Mouse (Mus musculus) intestine, embryonic 16.5 days (tissue): ENCODE results near the gene Prss56. TPM values are rescaled to one million over a fixed set of nuclear protein-coding genes. Genes with fewer than 3 reads are reported as not detected.

Experiments used
- ATAC-seq: fragments of 200-750 bp; cut with Nextera tagmentation; 2 replicates; pipeline ENCODE4 v1.8.0; 2017; ENCODE audit warnings: moderate TSS enrichment, moderate library complexity
- H3K27ac ChIP-seq: fragments of 300-500 bp; sonication (generic); 2 replicates; pipeline ENCODE4 v1.5.1; 2014; ENCODE audit warnings: mild to moderate bottlenecking, low read length
- H3K27me3 ChIP-seq: fragments of 300-500 bp; sonication (generic); replicated peaks from 2 replicates; pipeline ENCODE4 v1.6.1; 2014; ENCODE audit warnings: low read length, control low read depth, mixed read lengths; ENCODE audit not compliant: control insufficient read depth, insufficient read depth
- H3K36me3 ChIP-seq: fragments of 300-500 bp; sonication (generic); 2 replicates; pipeline ENCODE4 v1.6.1; 2014; ENCODE audit warnings: low read length, control low read depth; ENCODE audit not compliant: control insufficient read depth, insufficient read depth
- H3K4me1 ChIP-seq: fragments of 300-500 bp; sonication (generic); 2 replicates; pipeline ENCODE4 v1.6.1; 2014; ENCODE audit warnings: low read length, control low read depth, mixed read lengths; ENCODE audit not compliant: control insufficient read depth, insufficient read depth
- H3K4me2 ChIP-seq: fragments of 300-500 bp; sonication (generic); 2 replicates; pipeline ENCODE4 v1.6.1; 2014; ENCODE audit warnings: low read depth, low read length, control low read depth
- H3K4me3 ChIP-seq: fragments of 300-500 bp; sonication (generic); 2 replicates; pipeline ENCODE4 v1.5.1; 2014; ENCODE audit warnings: mild to moderate bottlenecking, low read length
- H3K9ac ChIP-seq: fragments of 300-500 bp; sonication (generic); 2 replicates; pipeline ENCODE4 v1.6.1; 2014; ENCODE audit warnings: low read depth, low read length
- H3K9me3 ChIP-seq: fragments of 300-500 bp; sonication (generic); 2 replicates; pipeline ENCODE4 v1.6.1; 2016; ENCODE audit warnings: low read length, control low read depth; ENCODE audit not compliant: control insufficient read depth
- WGBS: fragments of 180-500 bp; shearing (Covaris S2); extraction: QIAGEN DNeasy Blood & Tissue Kit; methylation state at CpG from one replicate; pipeline ENCODE4 v1.1.7; 2014; 5-methylcytosine and 5-hydroxymethylcytosine counted together
- polyA plus RNA-seq: library from polyadenylated mRNA; unstranded; fragments of >200 nt; fragmentation: Nextera tagmentation; extraction: Ambion mirVana; gene quantifications from 2 replicates; pipeline ENCODE4 v1.2.1, GENCODE M21; 2015

Prss56 gene
- not detected in 2 replicates for polyA plus RNA-seq

- Histone ChIP-seq H3K27ac (no peak within 1 kb of the TSS), H3K4me3 (no peak within 1 kb of the TSS), H3K4me1 (peaks cover 15% of the 10 kb centered on the region; the same call in 1 of the 2 replicates), H3K9ac (no peak within 1 kb of the TSS), H3K27me3 (peaks cover 43% of the 10 kb centered on the region), H3K4me2 (no peak within 1 kb of the TSS), H3K9me3 (no peaks in the 10 kb centered on the region), H3K36me3 (no peaks in the 10 kb centered on the region)
- 44% methylated on average over 9 of the region's 9 CpGs for WGBS
- no peak for ATAC-seq
These were observed at the start of gene Prss56 for GRCm38 (mm10) chr1:87183013-87183412. Gene Prss56 (plus strand): TSS chr1:87183313.

- Histone ChIP-seq H3K4me3 (no peak overlapping the region), H3K4me2 (no peak overlapping the region), H3K27me3 (no peaks in the 10 kb centered on the region), H3K36me3 (no peaks in the 10 kb centered on the region), H3K9ac (no peak overlapping the region), H3K9me3 (no peaks in the 10 kb centered on the region), H3K27ac (no peak overlapping the region), H3K4me1 (peaks cover 3% of the 10 kb centered on the region; the same call in 1 of the 2 replicates)
- no peak for ATAC-seq
- WGBS: 81% methylated on average over 4 of the region's 4 CpGs
These were observed 41.6 kb upstream of the Prss56 start for GRCm38 (mm10) chr1:87141550-87141949.

- 0 out of 2 replicates have a peak, but pooled peaks have one; percentile 28 for ATAC-seq
These were observed 40.7 kb upstream of the Prss56 start for GRCm38 (mm10) chr1:87142456-87142855.

GRCm38 (mm10) chr1:87143141-87143540, 40.0 kb upstream of the Prss56 start:
- peaks cover 3% of the 10 kb centered on the region; the same call in 1 of the 2 replicates for H3K4me1 ChIP-seq
- no peak overlapping the region for H3K27ac ChIP-seq
- no peak overlapping the region for H3K4me2 ChIP-seq
- no peaks in the 10 kb centered on the region for H3K36me3 ChIP-seq
- no peaks in the 10 kb centered on the region for H3K9me3 ChIP-seq
- H3K27me3 ChIP-seq: no peaks in the 10 kb centered on the region
- H3K4me3 ChIP-seq: no peak overlapping the region
- WGBS: 70% methylated on average over 10 of the region's 10 CpGs
- H3K9ac ChIP-seq: no peak overlapping the region
- ATAC-seq: no peak

More at GRCm38 (mm10) chr1:87142456-87142855, 40.7 kb upstream of the Prss56 start:
- 56% methylated on average over 9 of the region's 9 CpGs for WGBS
- H3K27ac ChIP-seq: no peak overlapping the region
- H3K27me3 ChIP-seq: no peaks in the 10 kb centered on the region
- H3K4me3 ChIP-seq: no peak overlapping the region
- no peak overlapping the region for H3K9ac ChIP-seq
- peaks cover 3% of the 10 kb centered on the region; the same call in 1 of the 2 replicates for H3K4me1 ChIP-seq
- H3K9me3 ChIP-seq: no peaks in the 10 kb centered on the region
- H3K36me3 ChIP-seq: no peaks in the 10 kb centered on the region
- no peak overlapping the region for H3K4me2 ChIP-seq

DNA sequence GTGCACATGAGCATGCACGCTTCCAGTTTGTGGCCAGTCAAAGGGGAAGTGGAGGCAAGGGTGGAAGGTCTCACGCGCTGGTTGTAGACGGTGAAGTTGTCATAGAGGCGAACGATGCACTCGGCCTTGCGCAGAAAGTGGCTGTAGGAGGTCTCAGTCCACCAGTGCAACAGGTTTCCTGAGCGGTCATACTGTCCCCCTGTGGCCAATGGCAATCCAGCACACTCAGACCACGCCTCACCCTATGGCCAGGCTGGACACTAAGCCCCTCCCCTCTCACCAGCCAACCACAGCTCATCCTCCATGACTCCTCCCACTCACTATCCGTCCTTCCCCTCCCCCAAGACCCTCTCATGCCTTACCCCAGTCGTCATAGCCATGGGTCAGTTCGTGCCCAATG, 33.7 kb upstream of the Prss56 start:
- no peak overlapping the region for H3K4me3 ChIP-seq
- no peak overlapping the region for H3K4me2 ChIP-seq
- ATAC-seq: no peak
- no peaks in the 10 kb centered on the region for H3K9me3 ChIP-seq
- H3K36me3 ChIP-seq: no peaks in the 10 kb centered on the region
- no peak overlapping the region for H3K9ac ChIP-seq
- H3K27ac ChIP-seq: no peak overlapping the region
- peaks cover 42% of the 10 kb centered on the region for H3K27me3 ChIP-seq
- 41% methylated on average over 13 of the region's 13 CpGs for WGBS
- H3K4me1 ChIP-seq: peaks cover 8% of the 10 kb centered on the region

- Histone ChIP-seq H3K4me2 (no peak overlapping the region), H3K9ac (no peak overlapping the region), H3K4me1 (peaks cover 16% of the 10 kb centered on the region), H3K9me3 (no peaks in the 10 kb centered on the region), H3K36me3 (no peaks in the 10 kb centered on the region), H3K27ac (no peak overlapping the region), H3K27me3 (peaks cover 61% of the 10 kb centered on the region), H3K4me3 (no peak overlapping the region)
- no peak for ATAC-seq
- WGBS: 79% methylated on average over 6 of the region's 6 CpGs
These were observed 31.8 kb upstream of the Prss56 start for GRCm38 (mm10) chr1:87151286-87151685.

DNA sequence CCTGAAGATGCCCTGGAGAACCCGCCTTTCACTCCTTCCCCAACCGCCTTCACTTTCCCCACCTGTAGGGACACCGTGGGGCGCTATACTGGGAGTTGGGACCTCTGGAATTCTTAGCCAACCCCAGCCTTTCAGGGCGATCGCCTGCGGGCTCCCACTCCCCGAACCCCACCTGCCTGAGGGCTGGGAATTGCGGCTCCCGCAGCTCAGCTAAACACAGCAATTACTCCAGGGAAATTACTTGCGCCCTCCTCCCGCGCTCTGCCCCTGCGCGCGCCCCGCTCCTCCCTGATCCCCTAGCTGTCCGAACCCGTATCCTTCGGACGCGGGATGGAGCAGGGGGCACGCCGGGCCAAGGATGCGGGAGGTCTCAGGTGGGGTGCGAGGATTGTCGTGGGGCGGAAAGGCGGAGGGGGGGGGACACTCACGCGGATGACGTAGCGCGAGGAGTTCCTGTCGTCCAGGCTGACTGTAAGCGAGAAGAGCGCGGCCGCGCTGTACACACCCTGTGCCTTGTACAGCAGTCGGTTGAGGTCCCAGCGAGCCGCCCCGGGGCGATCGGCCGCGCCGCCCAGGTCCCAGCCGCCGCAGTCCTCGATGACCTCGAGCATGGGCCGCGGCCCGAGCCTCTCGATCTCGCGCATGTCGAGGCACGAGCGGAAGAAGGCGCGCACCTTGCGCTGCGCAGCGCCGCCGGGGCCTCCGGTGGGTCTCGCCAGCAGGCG, 29.2 kb upstream of the Prss56 start:
- no peaks in the 10 kb centered on the region for H3K9me3 ChIP-seq
- WGBS: under 1% methylated on average over 72 of the region's 72 CpGs
- no peak overlapping the region for H3K27ac ChIP-seq
- H3K9ac ChIP-seq: no peak overlapping the region
- H3K4me3 ChIP-seq: peak overlapping the region; percentile 44
- no peaks in the 10 kb centered on the region for H3K36me3 ChIP-seq
- H3K4me2 ChIP-seq: peak overlapping the region; percentile 58
- H3K27me3 ChIP-seq: peaks cover 81% of the 10 kb centered on the region
- H3K4me1 ChIP-seq: peaks cover 16% of the 10 kb centered on the region
- ATAC-seq: no peak

DNA sequence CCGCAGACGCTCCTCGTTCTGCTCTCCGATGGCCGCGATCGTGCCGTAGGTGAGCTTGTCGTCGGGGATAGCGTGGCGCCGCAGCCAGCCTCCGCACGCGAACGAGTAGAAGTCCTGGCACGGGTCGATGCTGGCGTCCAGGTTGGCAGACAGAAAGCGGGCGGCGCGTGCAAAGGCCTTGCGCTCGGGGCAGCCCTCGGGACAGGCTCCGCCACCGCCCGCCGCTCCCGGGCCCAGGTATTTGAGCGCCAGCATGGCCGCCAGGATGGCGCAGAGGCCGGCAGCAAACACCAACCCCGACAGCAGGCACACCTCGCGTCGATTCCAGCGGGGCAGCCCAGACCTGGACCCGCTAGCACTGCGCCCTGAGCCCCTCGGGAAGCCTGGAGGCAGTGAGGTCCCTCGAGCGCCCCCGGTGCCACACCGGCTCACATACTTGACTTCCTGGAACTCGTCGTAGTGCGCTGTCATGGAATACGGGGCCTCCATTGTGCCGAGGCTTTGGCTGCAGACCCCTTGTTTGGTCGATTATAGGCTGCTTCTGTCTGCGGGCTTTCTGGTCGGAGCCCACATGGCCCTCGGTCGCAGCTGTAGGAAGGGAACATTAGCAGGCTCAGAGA, 28.5 kb upstream of the Prss56 start:
- Histone ChIP-seq H3K4me1 (peaks cover 16% of the 10 kb centered on the region), H3K36me3 (no peaks in the 10 kb centered on the region), H3K4me2 (peak overlapping the region; percentile 58), H3K9me3 (no peaks in the 10 kb centered on the region), H3K27me3 (peaks cover 81% of the 10 kb centered on the region), H3K27ac (no peak overlapping the region), H3K4me3 (peak overlapping the region; percentile 44), H3K9ac (no peak overlapping the region)
- no peak for ATAC-seq
- WGBS: 2% methylated on average over 58 of the region's 58 CpGs

DNA sequence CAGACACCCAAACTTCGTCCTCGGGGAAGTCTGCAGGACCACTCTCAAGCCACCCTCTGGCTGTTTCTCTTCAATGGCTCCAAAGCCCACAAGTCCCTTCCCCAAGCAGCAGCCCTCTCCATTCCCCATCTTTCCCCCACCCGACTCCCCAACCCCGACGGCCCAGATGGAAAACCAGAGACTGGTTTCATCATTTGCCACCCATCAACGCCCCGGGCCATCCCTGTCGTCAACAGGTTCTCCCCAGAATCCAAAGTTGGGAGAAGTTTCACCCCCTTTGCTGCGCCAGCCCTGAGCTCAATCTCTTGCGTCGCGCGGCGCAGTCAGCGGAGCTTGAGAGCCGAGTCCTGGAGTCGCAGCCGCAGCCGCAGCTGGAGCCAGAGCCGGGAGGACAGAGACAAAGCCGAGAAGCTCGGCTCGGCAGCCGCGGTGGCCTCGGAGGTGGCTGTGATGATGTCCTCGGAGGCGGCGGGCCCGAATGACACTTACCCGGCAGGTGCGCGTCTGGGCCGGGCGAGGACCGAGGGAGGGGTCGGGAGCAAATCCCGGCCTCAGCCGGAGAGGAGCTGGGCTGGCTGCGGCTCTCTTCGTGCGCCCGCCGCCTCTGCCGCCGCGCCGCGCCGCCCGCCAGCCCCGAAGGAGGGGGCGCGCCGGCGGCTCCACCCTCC, 27.4 kb upstream of the Prss56 start:
- no peaks in the 10 kb centered on the region for H3K9me3 ChIP-seq
- no peaks in the 10 kb centered on the region for H3K36me3 ChIP-seq
- no peak overlapping the region for H3K27ac ChIP-seq
- H3K27me3 ChIP-seq: peaks cover 82% of the 10 kb centered on the region
- 0 out of 2 replicates have a peak, but pooled peaks have one; percentile 23 for ATAC-seq
- 0 out of 2 replicates have a peak overlapping the region, but pooled peaks have one; percentile 14 for H3K9ac ChIP-seq
- WGBS: under 1% methylated on average over 54 of the region's 56 CpGs
- peak overlapping the region; percentile 49 for H3K4me2 ChIP-seq
- peaks cover 16% of the 10 kb centered on the region for H3K4me1 ChIP-seq
- peak overlapping the region; percentile 39 for H3K4me3 ChIP-seq
